Mouse (Mus musculus) intestine, embryonic 16.5 days (tissue): ENCODE measurements around the gene Oma1. TPM values are rescaled to one million over a fixed set of nuclear protein-coding genes. Genes with fewer than 3 reads are reported as not detected.

Source experiments
- polyA plus RNA-seq: library from polyadenylated mRNA; unstranded; fragments of >200 nt; fragmentation: Nextera tagmentation; extraction: Ambion mirVana; gene quantifications from 2 replicates; pipeline ENCODE4 v1.2.1, GENCODE M21; 2015

Gene Oma1
- polyA plus RNA-seq, 1 experiment from 2014 or later = 25.4 TPM

Other genes starting within 250 kb of the Oma1 start
- gene Mier1, start 199.4 kb upstream of the Oma1 start, polyA plus RNA-seq = 22.9 and 29.8 TPM in 2 replicates
- 1.2 and 1.7 TPM in 2 replicates for gene Wdr78, start 199.3 kb upstream of the Oma1 start, polyA plus RNA-seq
- 5.4 and 5.6 TPM in 2 replicates for gene Slc35d1, start 98.6 kb upstream of the Oma1 start, polyA plus RNA-seq
- gene 4921539E11Rik, start 22.9 kb upstream of the Oma1 start, polyA plus RNA-seq = not detected in 2 replicates